Mouse (Mus musculus): ENCODE data around the gene Gm20388.

Gene Gm20388

GRCm38 (mm10) chr8:121842064-121842955 is 1931.7 kb downstream of the Gm20388 start:
- DNase-seq (ENCODE audit: low spot score), result no peak

GRCm38 (mm10) chr8:121843184-121843733 is 1932.6 kb downstream of the Gm20388 start:
- no peak for DNase-seq (ENCODE audit: low spot score)

GRCm38 (mm10) chr8:121844765-121845164 is 1934.1 kb downstream of the Gm20388 start:
- no peak for DNase-seq (ENCODE audit: low spot score)

GRCm38 (mm10) chr8:121846815-121847214 is 1936.2 kb downstream of the Gm20388 start:
- no peak for DNase-seq (ENCODE audit: low spot score)

GRCm38 (mm10) chr8:121847261-121847822 is 1936.7 kb downstream of the Gm20388 start:
- DNase-seq (ENCODE audit: low spot score), result no peak

- no peak for DNase-seq (ENCODE audit: low spot score)
Observed at GRCm38 (mm10) chr8:121847987-121848386, 1937.3 kb downstream of the Gm20388 start.

- no peak for DNase-seq (ENCODE audit: low spot score)
Observed at GRCm38 (mm10) chr8:121848495-121848894, 1937.9 kb downstream of the Gm20388 start.

- DNase-seq (ENCODE audit: low spot score), result no peak
Observed at GRCm38 (mm10) chr8:121849303-121849702, 1938.7 kb downstream of the Gm20388 start.

- peak; percentile 89 for DNase-seq (ENCODE audit: low spot score)
Observed at GRCm38 (mm10) chr8:121850018-121850417, 1939.4 kb downstream of the Gm20388 start.

- DNase-seq (ENCODE audit: low spot score), result peak; percentile 17
Observed at GRCm38 (mm10) chr8:121850436-121850820, 1939.8 kb downstream of the Gm20388 start.

- DNase-seq (ENCODE audit: low spot score), result peak; percentile 99
Observed at GRCm38 (mm10) chr8:121850821-121851470, 1940.3 kb downstream of the Gm20388 start.

- DNase-seq (ENCODE audit: low spot score), result no peak
Observed at GRCm38 (mm10) chr8:121851716-121852115, 1941.1 kb downstream of the Gm20388 start.

- DNase-seq (ENCODE audit: low spot score), result no peak
Observed at GRCm38 (mm10) chr8:121852464-121852863, 1941.8 kb downstream of the Gm20388 start.

- DNase-seq (ENCODE audit: low spot score), result no peak
Observed at GRCm38 (mm10) chr8:121853586-121853985, 1942.9 kb downstream of the Gm20388 start.

GRCm38 (mm10) chr8:121856071-121856746 is 1945.6 kb downstream of the Gm20388 start:
- no peak for DNase-seq (ENCODE audit: low spot score)

- DNase-seq (ENCODE audit: low spot score), result peak; percentile 50
Observed at GRCm38 (mm10) chr8:121857331-121857730, 1946.7 kb downstream of the Gm20388 start.

GRCm38 (mm10) chr8:121857747-121858146 is 1947.1 kb downstream of the Gm20388 start:
- DNase-seq (ENCODE audit: low spot score), result no peak

- peak; percentile 60 for DNase-seq (ENCODE audit: low spot score)
Observed at GRCm38 (mm10) chr8:121861276-121861675, 1950.6 kb downstream of the Gm20388 start.

GRCm38 (mm10) chr8:121861806-121862548 is 1951.3 kb downstream of the Gm20388 start:
- peak; percentile 86 for DNase-seq (ENCODE audit: low spot score)

GRCm38 (mm10) chr8:121865356-121865755 is 1954.7 kb downstream of the Gm20388 start:
- no peak for DNase-seq (ENCODE audit: low spot score)

- no peak for DNase-seq (ENCODE audit: low spot score)
Observed at GRCm38 (mm10) chr8:121868196-121868595, 1957.6 kb downstream of the Gm20388 start.

Measured in retina, embryonic 14.5 days (tissue).